Mouse (Mus musculus) hindbrain, embryonic 16.5 days (tissue): Measurements from ENCODE around the gene Lrg1. TPM values are rescaled to one million over a fixed set of nuclear protein-coding genes. Genes with fewer than 3 reads are reported as not detected.

Source experiments
- ATAC-seq: fragments of 200-750 bp; cut with Nextera tagmentation; 2 replicates; pipeline ENCODE4 v1.8.0; 2017; ENCODE audit warnings: moderate TSS enrichment, moderate library complexity
- H3K27ac ChIP-seq: fragments of 300-500 bp; sonication (generic); 2 replicates; pipeline ENCODE4 v1.5.1; 2014; ENCODE audit warnings: low read depth, mild to moderate bottlenecking, control low read depth, low read length, moderate library complexity
- H3K27me3 ChIP-seq: fragments of 300-500 bp; sonication (generic); replicated peaks from 2 replicates; pipeline ENCODE4 v1.6.1; 2014; ENCODE audit warnings: low read length; ENCODE audit not compliant: control insufficient read depth, insufficient read depth
- H3K36me3 ChIP-seq: fragments of 300-500 bp; sonication (generic); 2 replicates; pipeline ENCODE4 v1.6.1; 2014; ENCODE audit warnings: mild to moderate bottlenecking, low read length, moderate library complexity, mixed read lengths; ENCODE audit not compliant: control insufficient read depth, insufficient read depth
- H3K4me1 ChIP-seq: fragments of 300-500 bp; sonication (generic); 2 replicates; pipeline ENCODE4 v1.6.1; 2014; ENCODE audit warnings: low read depth, low read length; ENCODE audit not compliant: control insufficient read depth, insufficient read depth
- H3K4me2 ChIP-seq: fragments of 300-500 bp; sonication (generic); 2 replicates; pipeline ENCODE4 v1.6.1; 2014; ENCODE audit warnings: mild to moderate bottlenecking, low read length, control low read depth, moderate library complexity
- H3K4me3 ChIP-seq: fragments of 300-500 bp; sonication (generic); 2 replicates; pipeline ENCODE4 v1.5.1; 2014; ENCODE audit warnings: mild to moderate bottlenecking, low read length, control low read depth, moderate library complexity
- H3K9ac ChIP-seq: fragments of 300-500 bp; sonication (generic); 2 replicates; pipeline ENCODE4 v1.6.1; 2014; ENCODE audit warnings: low read depth, mild to moderate bottlenecking, control low read depth, low read length, moderate library complexity
- H3K9me3 ChIP-seq: fragments of 300-500 bp; sonication (generic); 2 replicates; pipeline ENCODE4 v1.6.1; 2014; ENCODE audit warnings: mild to moderate bottlenecking, low read length, moderate library complexity; ENCODE audit not compliant: control insufficient read depth
- WGBS: fragments of 180-500 bp; shearing (Covaris S2); extraction: QIAGEN DNeasy Blood & Tissue Kit; methylation state at CpG from one replicate; pipeline ENCODE4 v1.1.7; 2014; 5-methylcytosine and 5-hydroxymethylcytosine counted together
- polyA plus RNA-seq: library from polyadenylated mRNA; unstranded; fragments of >200 nt; fragmentation: Nextera tagmentation; extraction: Ambion mirVana; gene quantifications from 2 replicates; pipeline ENCODE4 v1.2.1, GENCODE M21; 2015

Lrg1 gene
- polyA plus RNA-seq, 1 experiment from 2014 or later, result 0.68 TPM

DNA sequence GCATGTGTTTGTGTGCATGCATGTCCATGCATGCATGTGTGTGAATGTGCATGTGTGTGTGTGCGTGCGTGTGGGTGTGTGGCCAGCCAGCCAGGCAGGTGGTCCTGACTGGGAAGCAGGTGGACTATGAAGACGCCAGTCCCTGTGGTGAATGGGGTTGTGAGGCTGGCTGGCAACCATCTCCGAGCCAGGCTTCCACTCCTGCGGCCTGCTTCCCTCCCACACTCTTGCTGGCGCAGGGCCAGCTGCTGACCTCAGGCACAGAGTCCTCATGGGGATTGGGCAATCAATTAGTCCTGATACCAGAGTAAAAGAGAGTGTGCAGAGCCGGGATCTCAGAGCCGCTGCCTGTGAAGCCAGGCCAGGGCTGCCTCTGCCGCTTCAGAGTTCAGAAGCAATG lies 31.8 kb upstream of the Lrg1 start:
- no peak overlapping the region for H3K4me2 ChIP-seq
- no peak overlapping the region for H3K27ac ChIP-seq
- ATAC-seq, result peak; percentile 51
- 16% methylated on average over 9 of the region's 9 CpGs for WGBS
- H3K9me3 ChIP-seq, result no peaks in the 10 kb centered on the region
- peaks cover 4% of the 10 kb centered on the region for H3K27me3 ChIP-seq
- H3K9ac ChIP-seq, result no peak overlapping the region
- no peak overlapping the region for H3K4me3 ChIP-seq
- peaks cover 6% of the 10 kb centered on the region for H3K4me1 ChIP-seq
- H3K36me3 ChIP-seq, result no peaks in the 10 kb centered on the region

DNA sequence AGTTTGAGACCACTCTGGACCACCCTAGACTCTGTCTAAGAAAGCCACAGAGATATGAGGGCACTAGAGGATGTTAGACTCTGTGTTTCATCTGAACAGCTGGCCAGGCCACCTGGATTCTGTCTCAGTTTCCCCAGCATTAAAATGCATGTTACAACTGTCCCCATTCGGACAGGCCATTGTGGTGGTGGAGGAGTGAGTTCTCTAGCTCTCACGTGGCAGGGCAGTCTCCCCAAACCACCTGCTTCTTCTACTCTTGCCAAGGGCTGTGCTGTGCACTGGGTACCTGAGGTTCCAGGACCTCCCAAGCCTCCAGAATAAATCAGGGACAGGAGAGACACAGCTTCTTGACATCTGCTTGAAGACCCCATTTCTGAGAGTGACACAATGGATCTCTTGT lies 28.1 kb upstream of the Lrg1 start:
- Histone ChIP-seq H3K4me3 (no peak overlapping the region), H3K27ac (no peak overlapping the region), H3K9ac (no peak overlapping the region), H3K9me3 (no peaks in the 10 kb centered on the region), H3K4me1 (peaks cover 7% of the 10 kb centered on the region), H3K36me3 (no peaks in the 10 kb centered on the region), H3K4me2 (no peak overlapping the region), H3K27me3 (peaks cover 4% of the 10 kb centered on the region; the same call in 1 of the 2 replicates)
- 36% methylated on average over 2 of the region's 2 CpGs for WGBS
- ATAC-seq, result no peak

DNA sequence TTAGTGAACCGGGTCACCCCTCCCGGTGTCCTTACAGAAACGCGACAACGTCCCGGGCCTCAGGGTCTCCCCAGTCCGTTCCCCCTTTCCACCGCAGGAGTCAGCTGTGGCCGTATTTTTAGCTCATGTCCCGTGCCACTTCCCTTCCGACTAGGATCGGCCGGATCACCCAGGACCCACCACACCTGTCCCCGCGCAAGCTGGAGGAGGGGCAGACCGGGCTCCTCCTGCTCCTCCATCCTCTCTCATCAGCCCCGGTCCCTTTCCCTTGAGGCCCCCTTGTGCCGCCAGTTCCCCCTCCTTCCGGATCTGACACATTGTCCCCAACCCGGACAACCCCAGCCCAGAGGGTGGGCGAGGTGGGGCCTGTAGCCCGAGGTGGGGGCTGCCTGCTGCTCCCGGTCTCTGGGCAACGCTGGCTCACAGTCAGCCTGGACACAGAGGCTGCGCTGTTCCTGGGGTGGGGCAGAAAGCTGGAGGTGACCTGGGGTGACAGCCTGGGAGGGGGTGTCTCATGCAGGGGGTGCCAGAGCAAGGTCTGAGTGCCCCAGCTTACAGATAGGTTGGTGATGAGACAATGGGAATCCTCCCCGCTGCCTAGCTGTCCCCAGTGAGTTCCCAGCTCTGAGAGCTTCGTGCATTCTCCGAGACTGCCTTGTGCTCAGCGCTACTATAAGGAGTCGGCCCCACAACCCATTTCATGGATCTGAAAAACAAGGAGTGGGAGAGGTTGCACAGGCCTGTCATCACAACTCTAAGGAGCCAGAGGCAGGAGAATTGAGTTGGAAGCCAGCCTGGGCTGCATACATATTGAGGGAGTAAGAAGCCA lies 27.2 kb upstream of the Lrg1 start:
- no peaks in the 10 kb centered on the region for H3K36me3 ChIP-seq
- peak overlapping the region; percentile 91 for H3K4me2 ChIP-seq
- ATAC-seq, result peak; percentile 75
- H3K9me3 ChIP-seq, result no peaks in the 10 kb centered on the region
- no peak overlapping the region for H3K27ac ChIP-seq
- under 1% methylated on average over 23 of the region's 30 CpGs for WGBS
- H3K27me3 ChIP-seq, result peaks cover 4% of the 10 kb centered on the region; the same call in 1 of the 2 replicates
- peaks cover 7% of the 10 kb centered on the region for H3K4me1 ChIP-seq
- H3K9ac ChIP-seq, result peak overlapping the region; percentile 77
- H3K4me3 ChIP-seq, result peak overlapping the region; percentile 43

DNA sequence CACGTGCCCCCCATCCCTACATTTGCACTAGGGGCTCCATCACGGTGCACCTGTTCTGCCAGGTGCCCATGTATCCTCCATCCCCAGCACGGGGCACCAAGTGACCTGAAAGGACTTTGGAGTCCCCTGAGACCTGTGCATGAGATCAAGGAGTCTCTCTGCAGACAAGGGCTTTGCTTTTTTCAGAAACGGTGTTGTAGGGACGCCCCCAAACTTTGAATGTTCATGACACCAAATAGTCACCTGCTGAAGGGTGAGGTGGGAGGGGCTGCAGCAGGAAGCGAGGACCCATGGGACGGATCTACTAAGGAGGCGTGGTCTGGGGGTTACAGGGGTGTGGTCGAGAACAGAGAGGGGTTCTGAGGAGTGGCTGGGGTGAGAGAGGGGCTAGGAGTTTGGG lies 26.5 kb upstream of the Lrg1 start:
- H3K9me3 ChIP-seq, result no peaks in the 10 kb centered on the region
- H3K4me3 ChIP-seq, result peak overlapping the region; percentile 43
- H3K4me1 ChIP-seq, result peaks cover 7% of the 10 kb centered on the region
- ATAC-seq, result no peak; the same call in 1 of the 2 replicates
- H3K4me2 ChIP-seq, result peak overlapping the region; percentile 91
- H3K36me3 ChIP-seq, result no peaks in the 10 kb centered on the region
- H3K27me3 ChIP-seq, result peaks cover 4% of the 10 kb centered on the region; the same call in 1 of the 2 replicates
- no peak overlapping the region for H3K27ac ChIP-seq
- 22% methylated on average over 9 of the region's 9 CpGs for WGBS
- H3K9ac ChIP-seq, result peak overlapping the region; percentile 77

GRCm38 (mm10) chr17:56147420-56147819 lies 25.6 kb upstream of the Lrg1 start:
- no peak overlapping the region for H3K9ac ChIP-seq
- H3K4me1 ChIP-seq, result peaks cover 8% of the 10 kb centered on the region
- H3K27me3 ChIP-seq, result peaks cover 4% of the 10 kb centered on the region; the same call in 1 of the 2 replicates
- H3K27ac ChIP-seq, result no peak overlapping the region
- no peak overlapping the region for H3K4me3 ChIP-seq
- no peaks in the 10 kb centered on the region for H3K36me3 ChIP-seq
- H3K9me3 ChIP-seq, result no peaks in the 10 kb centered on the region
- no peak overlapping the region for H3K4me2 ChIP-seq
- no peak for ATAC-seq
- WGBS, result 79% methylated on average over 12 of the region's 12 CpGs

DNA sequence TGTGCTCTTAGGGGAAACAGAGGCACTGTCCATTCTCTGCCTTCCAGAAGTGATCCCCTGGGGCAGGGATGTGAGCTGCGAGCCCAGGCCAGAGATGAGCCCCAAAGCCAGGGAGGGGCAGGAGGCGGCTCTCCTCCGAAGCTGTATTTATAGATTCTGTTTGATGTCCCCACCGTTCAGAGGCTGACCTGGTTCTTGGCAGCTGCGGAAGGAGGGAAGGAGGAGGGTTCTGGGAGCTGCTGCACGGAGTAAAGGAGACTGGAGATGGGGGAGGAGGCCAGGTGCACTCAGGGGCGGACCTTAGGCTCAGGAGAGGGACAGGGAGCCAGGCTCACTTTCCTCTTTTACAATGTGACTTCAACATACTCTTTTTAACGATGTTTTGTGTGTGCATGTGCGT lies 24.3 kb upstream of the Lrg1 start:
- WGBS, result 22% methylated on average over 9 of the region's 9 CpGs
- H3K9me3 ChIP-seq, result no peaks in the 10 kb centered on the region
- peaks cover 17% of the 10 kb centered on the region for H3K4me1 ChIP-seq
- H3K4me3 ChIP-seq, result no peak overlapping the region
- H3K27ac ChIP-seq, result no peak overlapping the region
- peaks cover 4% of the 10 kb centered on the region; the same call in 1 of the 2 replicates for H3K27me3 ChIP-seq
- H3K9ac ChIP-seq, result no peak overlapping the region
- no peak for ATAC-seq
- no peak overlapping the region for H3K4me2 ChIP-seq
- H3K36me3 ChIP-seq, result no peaks in the 10 kb centered on the region

DNA sequence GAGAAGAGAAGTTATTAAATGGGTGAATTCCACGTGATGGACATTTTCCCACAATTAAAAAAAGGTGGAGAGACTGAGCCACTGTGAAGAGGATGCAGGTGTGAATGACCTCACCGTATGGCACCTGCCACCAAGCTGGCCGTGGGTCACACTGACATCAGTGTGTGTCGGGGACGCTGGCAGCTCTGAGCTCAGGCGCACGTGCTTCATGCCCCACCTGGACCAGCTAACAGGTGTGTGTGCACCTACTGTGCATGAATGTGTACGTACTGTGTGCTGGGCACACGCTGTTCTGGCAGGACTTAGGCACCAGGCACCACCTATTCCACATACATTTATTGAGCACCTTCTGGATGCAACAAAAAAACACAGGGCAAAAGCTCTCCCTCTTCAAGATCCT lies 22.7 kb upstream of the Lrg1 start:
- no peak for ATAC-seq
- Histone ChIP-seq H3K36me3 (no peaks in the 10 kb centered on the region), H3K4me2 (no peak overlapping the region), H3K4me1 (peaks cover 21% of the 10 kb centered on the region), H3K4me3 (no peak overlapping the region), H3K9ac (no peak overlapping the region), H3K27ac (no peak overlapping the region), H3K27me3 (0 out of 2 replicates have a peak, but pooled peaks cover 2% of the 10 kb centered on the region), H3K9me3 (no peaks in the 10 kb centered on the region)
- WGBS, result 73% methylated on average over 9 of the region's 9 CpGs

- WGBS, result under 1% methylated on average over 36 of the region's 47 CpGs
- H3K36me3 ChIP-seq, result no peaks in the 10 kb centered on the region
Measured at GRCm38 (mm10) chr17:56141702-56142605, 20.2 kb upstream of the Lrg1 start.

More at GRCm38 (mm10) chr17:56141702-56142605, 20.2 kb upstream of the Lrg1 start:
- peak; percentile 47 for ATAC-seq
- Histone ChIP-seq H3K9me3 (no peaks in the 10 kb centered on the region), H3K4me2 (peak overlapping the region; percentile 59), H3K27ac (peak overlapping the region; percentile 6; the same call in 1 of the 2 replicates), H3K27me3 (no peaks in the 10 kb centered on the region), H3K9ac (peak overlapping the region; percentile 63), H3K4me1 (peaks cover 33% of the 10 kb centered on the region), H3K4me3 (peak overlapping the region; percentile 45)
